Mouse (Mus musculus): ENCODE data around the gene Acot8. TPM values are rescaled to one million over a fixed set of nuclear protein-coding genes. Genes with fewer than 3 reads are reported as not detected.

The Acot8 gene
- total RNA-seq, 1 experiment = 46.4 TPM

GRCm38 (mm10) chr2:164834531-164834930, 29.8 kb upstream of the Acot8 start:
- peak overlapping the region; percentile 75 for H3K9ac ChIP-seq (ENCODE audit: insufficient read depth, low read depth, low read length, poor library complexity, severe bottlenecking)
- peaks cover 2 to 10% of the 10 kb centered on the region in 2 experiments; a peak in 1 of 4 replicates for H3K4me1 ChIP-seq (ENCODE audit: control insufficient read depth in 2 of 2, insufficient read depth in 2 of 2, low read length in 2 of 2, poor library complexity in 1 of 2)
- no peak overlapping the region for H3K27ac ChIP-seq (ENCODE audit: insufficient read depth, low read depth, low read length, poor library complexity, severe bottlenecking)
- H3K4me3 ChIP-seq (ENCODE audit: insufficient read depth in 1 of 2, low read depth in 1 of 2, low read length in 2 of 2, poor library complexity in 1 of 2, severe bottlenecking in 1 of 2) = peak overlapping the region; percentile 75 to 78
- in situ Hi-C loops (cut with MboI; ENCODE audit: low sequenced_read_pairs in 2 of 2, unreplicated experiment in 2 of 2) = no loop called here
- TF ChIP-seq HCFC1 (IDR thresholded peaks at IDR 0.05; ENCODE audit: borderline replicate concordance, insufficient read depth, low read length) (no peak), MAFK (IDR thresholded peaks at IDR 0.05; ENCODE audit: insufficient read depth, low read depth, low read length) (no peak), ZC3H11A (IDR thresholded peaks at IDR 0.05; ENCODE audit: borderline replicate concordance, low read depth, low read length) (no peak), ZNF384 (IDR thresholded peaks at IDR 0.05; ENCODE audit: low read depth, low read length) (no peak), CHD2 (IDR thresholded peaks at IDR 0.05; ENCODE audit: low read depth, low read length) (no peak)
- no peaks in the 10 kb centered on the region for H3K9me3 ChIP-seq (ENCODE audit: control insufficient read depth, insufficient read depth, low read depth, low read length)
- DNase-seq (ENCODE audit: low read depth, low spot score) = no peak
- H3K36me3 ChIP-seq (ENCODE audit: control insufficient read depth, insufficient read depth, low read length, poor library complexity, severe bottlenecking) = peaks cover 32% of the 10 kb centered on the region

DNA sequence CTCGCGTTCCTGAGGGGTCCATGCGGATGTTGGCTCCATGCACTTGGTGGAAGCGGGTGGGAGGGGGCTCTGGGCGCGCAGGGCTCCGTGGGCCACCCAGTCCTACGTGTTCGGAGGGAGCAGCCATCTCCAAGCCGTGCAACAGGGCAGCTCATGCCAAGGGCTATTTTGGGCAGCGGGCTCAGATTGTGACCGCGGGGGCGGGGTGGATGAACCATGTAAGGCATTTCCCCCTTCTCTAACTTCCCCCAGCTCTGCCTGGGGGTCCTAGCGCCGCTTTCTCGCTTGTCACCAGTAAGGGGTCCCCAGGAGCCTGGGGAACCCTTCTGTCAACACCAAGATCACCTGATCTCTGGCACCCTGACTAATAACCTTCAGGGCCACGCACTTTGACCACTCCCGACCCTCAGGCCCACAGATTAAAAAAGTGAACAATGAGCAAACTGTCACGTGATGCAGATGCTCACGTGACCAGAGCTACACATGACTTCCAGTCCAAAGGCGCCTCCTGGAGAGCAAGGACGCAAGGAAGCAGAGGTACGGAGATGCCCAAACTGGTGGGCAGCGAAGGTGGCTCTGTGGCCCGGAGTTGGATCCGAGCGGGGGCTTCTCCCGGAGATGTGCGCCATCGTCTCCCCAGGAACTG, 28.8 kb upstream of the Acot8 start, which contains the start of gene Neurl2:
Gene Neurl2, minus strand, starts transcription at position 143 of the 646 bp plus-strand sequence.
- peaks cover 22% of the 10 kb centered on the region for H3K36me3 ChIP-seq (ENCODE audit: control insufficient read depth, insufficient read depth, low read length, poor library complexity, severe bottlenecking)
- H3K9ac ChIP-seq (ENCODE audit: insufficient read depth, low read depth, low read length, poor library complexity, severe bottlenecking) = peak within 1 kb of the TSS; percentile 75
- peak; percentile 95 for DNase-seq (ENCODE audit: low read depth, low spot score)
- H3K4me3 ChIP-seq (ENCODE audit: insufficient read depth in 1 of 2, low read depth in 1 of 2, low read length in 2 of 2, poor library complexity in 1 of 2, severe bottlenecking in 1 of 2) = peak within 1 kb of the TSS; percentile 75 to 78
- 0 out of 2 replicates have a peak, but pooled peaks have one; percentile 59 for TF ChIP-seq ZNF384 (IDR thresholded peaks at IDR 0.05; ENCODE audit: low read depth, low read length)
- TF ChIP-seq MAFK (IDR thresholded peaks at IDR 0.05; ENCODE audit: insufficient read depth, low read depth, low read length) = no peak
- TF ChIP-seq HCFC1 (IDR thresholded peaks at IDR 0.05; ENCODE audit: borderline replicate concordance, insufficient read depth, low read length) = peak; percentile 45; the same call in 1 of the 2 replicates
- H3K27ac ChIP-seq (ENCODE audit: insufficient read depth, low read depth, low read length, poor library complexity, severe bottlenecking) = peak within 1 kb of the TSS; percentile 0; the same call in 1 of the 2 replicates
- peaks cover 2 to 13% of the 10 kb centered on the region in 2 experiments; a peak in 2 of 4 replicates for H3K4me1 ChIP-seq (ENCODE audit: control insufficient read depth in 2 of 2, insufficient read depth in 2 of 2, low read length in 2 of 2, poor library complexity in 1 of 2)
- no peaks in the 10 kb centered on the region for H3K9me3 ChIP-seq (ENCODE audit: control insufficient read depth, insufficient read depth, low read depth, low read length)
- in situ Hi-C loops (cut with MboI; ENCODE audit: low sequenced_read_pairs in 2 of 2, unreplicated experiment in 2 of 2) = no loop called here

GRCm38 (mm10) chr2:164832748-164833301, 28.1 kb upstream of the Acot8 start, which contains the start of gene Ctsa:
Gene Ctsa, plus strand, starts transcription at chr2:164832873.
- Histone ChIP-seq H3K27ac (ENCODE audit: insufficient read depth, low read depth, low read length, poor library complexity, severe bottlenecking) (0 out of 2 replicates have a peak within 1 kb of the TSS, but pooled peaks have one; percentile 0), H3K4me3 (ENCODE audit: insufficient read depth in 1 of 2, low read depth in 1 of 2, low read length in 2 of 2, poor library complexity in 1 of 2, severe bottlenecking in 1 of 2) (peak within 1 kb of the TSS; percentile 75 to 78), H3K4me1 (ENCODE audit: control insufficient read depth in 2 of 2, insufficient read depth in 2 of 2, low read length in 2 of 2, poor library complexity in 1 of 2) (peaks cover 2 to 17% of the 10 kb centered on the region in 2 experiments; a peak in 2 of 4 replicates), H3K36me3 (ENCODE audit: control insufficient read depth, insufficient read depth, low read length, poor library complexity, severe bottlenecking) (peaks cover 21% of the 10 kb centered on the region), H3K9me3 (ENCODE audit: control insufficient read depth, insufficient read depth, low read depth, low read length) (no peaks in the 10 kb centered on the region), H3K9ac (ENCODE audit: insufficient read depth, low read depth, low read length, poor library complexity, severe bottlenecking) (peak within 1 kb of the TSS; percentile 75)
- no peak for DNase-seq (ENCODE audit: low read depth, low spot score)
- in situ Hi-C loops (cut with MboI; ENCODE audit: low sequenced_read_pairs in 2 of 2, unreplicated experiment in 2 of 2) = no loop called here
- TF ChIP-seq MAFK (IDR thresholded peaks at IDR 0.05; ENCODE audit: insufficient read depth, low read depth, low read length) = no peak
- no peak for TF ChIP-seq ZNF384 (IDR thresholded peaks at IDR 0.05; ENCODE audit: low read depth, low read length)
- TF ChIP-seq HCFC1 (IDR thresholded peaks at IDR 0.05; ENCODE audit: borderline replicate concordance, insufficient read depth, low read length) = 0 out of 2 replicates have a peak, but pooled peaks have one; percentile 33
- no peak for TF ChIP-seq CHD2 (IDR thresholded peaks at IDR 0.05; ENCODE audit: low read depth, low read length)
- TF ChIP-seq ZC3H11A (IDR thresholded peaks at IDR 0.05; ENCODE audit: borderline replicate concordance, low read depth, low read length) = no peak

GRCm38 (mm10) chr2:164832032-164832747, 27.5 kb upstream of the Acot8 start:
- no peak for DNase-seq (ENCODE audit: low read depth, low spot score)
- H3K9ac ChIP-seq (ENCODE audit: insufficient read depth, low read depth, low read length, poor library complexity, severe bottlenecking) = peak overlapping the region; percentile 62; the same call in 1 of the 2 replicates
- H3K4me3 ChIP-seq (ENCODE audit: insufficient read depth in 1 of 2, low read depth in 1 of 2, low read length in 2 of 2, poor library complexity in 1 of 2, severe bottlenecking in 1 of 2) = peak overlapping the region; percentile 75 to 78; a peak in 3 of 4 replicates
- peaks cover 2 to 24% of the 10 kb centered on the region in 2 experiments; a peak in 2 of 4 replicates for H3K4me1 ChIP-seq (ENCODE audit: control insufficient read depth in 2 of 2, insufficient read depth in 2 of 2, low read length in 2 of 2, poor library complexity in 1 of 2)
- TF ChIP-seq CHD2 (IDR thresholded peaks at IDR 0.05; ENCODE audit: low read depth, low read length) = no peak
- TF ChIP-seq ZNF384 (IDR thresholded peaks at IDR 0.05; ENCODE audit: low read depth, low read length) = no peak
- TF ChIP-seq ZC3H11A (IDR thresholded peaks at IDR 0.05; ENCODE audit: borderline replicate concordance, low read depth, low read length) = no peak
- no peak for TF ChIP-seq HCFC1 (IDR thresholded peaks at IDR 0.05; ENCODE audit: borderline replicate concordance, insufficient read depth, low read length)
- no peak for TF ChIP-seq MAFK (IDR thresholded peaks at IDR 0.05; ENCODE audit: insufficient read depth, low read depth, low read length)
- in situ Hi-C loops (cut with MboI; ENCODE audit: low sequenced_read_pairs in 2 of 2, unreplicated experiment in 2 of 2) = no loop called here
- no peak overlapping the region for H3K27ac ChIP-seq (ENCODE audit: insufficient read depth, low read depth, low read length, poor library complexity, severe bottlenecking)
- H3K9me3 ChIP-seq (ENCODE audit: control insufficient read depth, insufficient read depth, low read depth, low read length) = no peaks in the 10 kb centered on the region
- H3K36me3 ChIP-seq (ENCODE audit: control insufficient read depth, insufficient read depth, low read length, poor library complexity, severe bottlenecking) = peaks cover 26% of the 10 kb centered on the region

Data from ES-E14 (cell line).